Mouse (Mus musculus) ES-E14 (cell line): ENCODE data around the gene Antxr1. TPM values are rescaled to one million over a fixed set of nuclear protein-coding genes. Genes with fewer than 3 reads are reported as not detected.

Experiments used
- DNase-seq: peaks from one replicate; pipeline ENCODE4 v3.0.0-alpha.2; 2013; ENCODE audit warnings: low read depth, low spot score
- H3K27ac ChIP-seq: 2 replicates; pipeline ENCODE4 v1.5.1; 2012; ENCODE audit warnings: low read depth, mild to moderate bottlenecking, low read length, moderate library complexity, mixed read lengths; ENCODE audit not compliant: poor library complexity, insufficient read depth, severe bottlenecking
- H3K36me3 ChIP-seq: 2 replicates; pipeline ENCODE4 v1.6.1; 2012; ENCODE audit warnings: mild to moderate bottlenecking, low read length, moderate library complexity, mixed read lengths; ENCODE audit not compliant: control insufficient read depth, poor library complexity, insufficient read depth, severe bottlenecking
- H3K4me1 ChIP-seq, 2 experiments: fragments of 150-350 bp in 1 of 2; sonication (generic) in 1 of 2; 2 replicates each; pipeline ENCODE4 v1.6.1; 2012; ENCODE audit warnings: low read length in 2 of 2, mild to moderate bottlenecking in 1 of 2, mixed read lengths in 1 of 2; ENCODE audit not compliant: control insufficient read depth in 2 of 2, insufficient read depth in 2 of 2, poor library complexity in 1 of 2
- H3K4me3 ChIP-seq, 2 experiments: fragments of 150-350 bp in 1 of 2; sonication (generic) in 1 of 2; 2 replicates each; pipeline ENCODE4 v1.5.1; 2012; ENCODE audit warnings: low read length in 2 of 2, low read depth in 1 of 2, mild to moderate bottlenecking in 1 of 2, mixed read lengths in 1 of 2; ENCODE audit not compliant: insufficient read depth in 1 of 2, poor library complexity in 1 of 2, severe bottlenecking in 1 of 2
- H3K9ac ChIP-seq: 2 replicates; pipeline ENCODE4 v1.6.1; 2012; ENCODE audit warnings: low read depth, mild to moderate bottlenecking, low read length, mixed read lengths; ENCODE audit not compliant: poor library complexity, insufficient read depth, severe bottlenecking
- H3K9me3 ChIP-seq: fragments of 150-350 bp; sonication (generic); 2 replicates; pipeline ENCODE4 v1.6.1; 2012; ENCODE audit warnings: low read depth, mild to moderate bottlenecking, low read length; ENCODE audit not compliant: control insufficient read depth, insufficient read depth
- CHD2 ChIP-seq: IDR thresholded peaks from 2 replicates; pipeline ENCODE4 v1.6.1; 2014; ENCODE audit warnings: mild to moderate bottlenecking, low read depth, low read length, inconsistent platforms
- HCFC1 ChIP-seq: IDR thresholded peaks from 2 replicates; pipeline ENCODE4 v1.6.1; 2012; ENCODE audit warnings: low read length, inconsistent platforms, borderline replicate concordance; ENCODE audit not compliant: insufficient read depth
- MAFK ChIP-seq: IDR thresholded peaks from 2 replicates; pipeline ENCODE4 v1.6.1; 2014; ENCODE audit warnings: mild to moderate bottlenecking, low read depth, low read length, inconsistent platforms; ENCODE audit not compliant: insufficient read depth
- ZC3H11A ChIP-seq: IDR thresholded peaks from 2 replicates; pipeline ENCODE4 v1.6.1; 2012; ENCODE audit warnings: low read depth, mild to moderate bottlenecking, inconsistent platforms, low read length, borderline replicate concordance
- ZNF384 ChIP-seq: IDR thresholded peaks from 2 replicates; pipeline ENCODE4 v1.6.1; 2012; ENCODE audit warnings: low read depth, low read length, inconsistent platforms
- in situ Hi-C, 2 experiments: fragments of 600-800 bp; cut with MboI; formaldehyde crosslinking; loops; one replicate each; pipeline ENCODE4 v1.15.1; 2025; ENCODE audit warnings: low sequenced_read_pairs in 2 of 2, inconsistent platforms in 1 of 2; ENCODE audit not compliant: unreplicated experiment in 2 of 2
- total RNA-seq: library from RNA; depleted of rRNA; stranded (reverse); fragments of 300-350 nt; gene quantifications from 2 replicates; pipeline ENCODE4 v1.2.3, GENCODE M21; 2012

Gene Antxr1
- total RNA-seq, 1 experiment = 2.5 TPM

GRCm38 (mm10) chr6:87129861-87130260, 205.8 kb downstream of the Antxr1 start:
- TF ChIP-seq HCFC1 (no peak), ZNF384 (no peak), CHD2 (no peak), MAFK (no peak), ZC3H11A (no peak)
- H3K27ac ChIP-seq = no peak overlapping the region
- no peak overlapping the region for H3K9ac ChIP-seq
- H3K4me3 ChIP-seq = no peak overlapping the region
- no peaks in the 10 kb centered on the region for H3K4me1 ChIP-seq
- H3K36me3 ChIP-seq = no peaks in the 10 kb centered on the region
- no peak for DNase-seq
- in situ Hi-C loops = no loop called here
- no peaks in the 10 kb centered on the region for H3K9me3 ChIP-seq

GRCm38 (mm10) chr6:87127049-87127753, 208.4 kb downstream of the Antxr1 start:
- Histone ChIP-seq H3K27ac (no peak overlapping the region), H3K36me3 (no peaks in the 10 kb centered on the region), H3K4me1 (no peaks in the 10 kb centered on the region), H3K4me3 (no peak overlapping the region), H3K9ac (no peak overlapping the region), H3K9me3 (no peaks in the 10 kb centered on the region)
- TF ChIP-seq MAFK (no peak), ZNF384 (no peak), ZC3H11A (no peak), CHD2 (no peak), HCFC1 (no peak)
- DNase-seq = no peak
- in situ Hi-C loops = no loop called here

GRCm38 (mm10) chr6:87123973-87124372, 211.6 kb downstream of the Antxr1 start:
- Histone ChIP-seq H3K4me1 (peaks cover 2 to 5% of the 10 kb centered on the region in 2 experiments; a peak in 2 of 4 replicates), H3K4me3 (no peak overlapping the region), H3K9me3 (no peaks in the 10 kb centered on the region), H3K9ac (no peak overlapping the region), H3K27ac (no peak overlapping the region), H3K36me3 (no peaks in the 10 kb centered on the region)
- no peak for DNase-seq
- in situ Hi-C loops = loop anchor here (25.0 kb wide), 1 partner anchor 188 kb away; no protein-coding TSS in a partner anchor
- TF ChIP-seq ZC3H11A (no peak), CHD2 (no peak), HCFC1 (no peak), ZNF384 (no peak), MAFK (no peak)

- no peak overlapping the region for H3K27ac ChIP-seq
- H3K9me3 ChIP-seq = no peaks in the 10 kb centered on the region
- in situ Hi-C loops = loop anchor here (25.0 kb wide), 1 partner anchor 189 kb away; no protein-coding TSS in a partner anchor
- H3K4me1 ChIP-seq = peaks cover 2 to 5% of the 10 kb centered on the region in 2 experiments; a peak in 2 of 4 replicates
- H3K36me3 ChIP-seq = no peaks in the 10 kb centered on the region
- H3K4me3 ChIP-seq = no peak overlapping the region
- TF ChIP-seq MAFK (no peak), ZNF384 (no peak), CHD2 (no peak), HCFC1 (no peak), ZC3H11A (no peak)
- no peak overlapping the region for H3K9ac ChIP-seq
- no peak for DNase-seq
Observed at GRCm38 (mm10) chr6:87123406-87123805, 212.2 kb downstream of the Antxr1 start.

- no peak overlapping the region for H3K9ac ChIP-seq
- H3K4me3 ChIP-seq = no peak overlapping the region
- no peak overlapping the region for H3K27ac ChIP-seq
- no peaks in the 10 kb centered on the region for H3K36me3 ChIP-seq
- H3K9me3 ChIP-seq = no peaks in the 10 kb centered on the region
- no peak for TF ChIP-seq CHD2
- no peak for DNase-seq
- in situ Hi-C loops = loop anchor here (25.0 kb wide), 1 partner anchor 190 kb away; no protein-coding TSS in a partner anchor
- peaks cover 2 to 5% of the 10 kb centered on the region in 2 experiments; a peak in 2 of 4 replicates for H3K4me1 ChIP-seq
Observed at GRCm38 (mm10) chr6:87121961-87122360, 213.7 kb downstream of the Antxr1 start.
